Mouse (Mus musculus): ENCODE data around the gene Otp. TPM values are rescaled to one million over a fixed set of nuclear protein-coding genes. Genes with fewer than 3 reads are reported as not detected.

Otp gene
- total RNA-seq, 2 experiments from 2014 or later, result not detected

Other genes starting within 250 kb of the Otp start
- gene Tbca, start 86.7 kb upstream of the Otp start, total RNA-seq (2021), result 100 to 1,000 TPM; 203 to 256 TPM
- 10 to 100 TPM; 19.1 to 21.1 TPM for gene Wdr41, start 100.7 kb downstream of the Otp start, total RNA-seq (2021)